Mouse (Mus musculus): ENCODE results near the gene Gimap1. TPM values are rescaled to one million over a fixed set of nuclear protein-coding genes. Genes with fewer than 3 reads are reported as not detected.

Gene Gimap1
- polyA plus RNA-seq, 1 experiment from 2014 or later, result 6.7 TPM

GRCm38 (mm10) chr6:48768933-48769332 is 30.1 kb downstream of the Gimap1 start:
- Histone ChIP-seq H3K4me3 (ENCODE audit: low read depth, low read length) (no peak overlapping the region), H3K9me3 (ENCODE audit: control insufficient read depth, low read length) (no peaks in the 10 kb centered on the region), H3K27ac (replicated peaks; ENCODE audit: low read depth, low read length) (no peak overlapping the region), H3K9ac (ENCODE audit: low read length) (no peak overlapping the region), H3K4me2 (ENCODE audit: low read depth, severe bottlenecking) (no peak overlapping the region), H3K36me3 (ENCODE audit: control insufficient read depth, insufficient read depth, low read length) (no peaks in the 10 kb centered on the region), H3K27me3 (ENCODE audit: control insufficient read depth, insufficient read depth, low read length) (no peaks in the 10 kb centered on the region), H3K4me1 (ENCODE audit: control insufficient read depth, insufficient read depth, low read length) (no peaks in the 10 kb centered on the region)
- ATAC-seq (ENCODE audit: insufficient number of reproducible peaks, low FRiP score, low TSS enrichment, low read depth) (no peak), DNase-seq (ENCODE audit: low spot score) (no peak)
- WGBS, result 87% methylated on average over 3 of the region's 3 CpGs

- no peak within 1 kb of the TSS for H3K4me2 ChIP-seq (ENCODE audit: low read depth, severe bottlenecking)
- DNase-seq (ENCODE audit: low spot score), result no peak
- H3K9me3 ChIP-seq (ENCODE audit: control insufficient read depth, low read length), result no peaks in the 10 kb centered on the region
- no peak within 1 kb of the TSS for H3K4me3 ChIP-seq (ENCODE audit: low read depth, low read length)
- no peaks in the 10 kb centered on the region for H3K27me3 ChIP-seq (ENCODE audit: control insufficient read depth, insufficient read depth, low read length)
- H3K27ac ChIP-seq (replicated peaks; ENCODE audit: low read depth, low read length), result no peak within 1 kb of the TSS
- no peaks in the 10 kb centered on the region for H3K36me3 ChIP-seq (ENCODE audit: control insufficient read depth, insufficient read depth, low read length)
- ATAC-seq (ENCODE audit: insufficient number of reproducible peaks, low FRiP score, low TSS enrichment, low read depth), result no peak
- 85% methylated on average over 3 of the region's 3 CpGs for WGBS
- H3K4me1 ChIP-seq (ENCODE audit: control insufficient read depth, insufficient read depth, low read length), result no peaks in the 10 kb centered on the region
- H3K9ac ChIP-seq (ENCODE audit: low read length), result no peak within 1 kb of the TSS
Observed at GRCm38 (mm10) chr6:48770696-48771095, 31.8 kb downstream of the Gimap1 start, which contains the start of gene Gimap3. Gene Gimap3 (minus strand): TSS chr6:48770851.

- H3K4me1 ChIP-seq (ENCODE audit: control insufficient read depth, insufficient read depth, low read length), result no peaks in the 10 kb centered on the region
- no peak overlapping the region for H3K27ac ChIP-seq (replicated peaks; ENCODE audit: low read depth, low read length)
- DNase-seq (ENCODE audit: low spot score) (peak; percentile 89), ATAC-seq (ENCODE audit: insufficient number of reproducible peaks, low FRiP score, low TSS enrichment, low read depth) (no peak)
- no peaks in the 10 kb centered on the region for H3K9me3 ChIP-seq (ENCODE audit: control insufficient read depth, low read length)
- H3K9ac ChIP-seq (ENCODE audit: low read length), result no peak overlapping the region
- 12% methylated on average over 8 of the region's 8 CpGs for WGBS
- H3K4me3 ChIP-seq (ENCODE audit: low read depth, low read length), result no peak overlapping the region
- H3K27me3 ChIP-seq (ENCODE audit: control insufficient read depth, insufficient read depth, low read length), result no peaks in the 10 kb centered on the region
- no peak overlapping the region for H3K4me2 ChIP-seq (ENCODE audit: low read depth, severe bottlenecking)
- H3K36me3 ChIP-seq (ENCODE audit: control insufficient read depth, insufficient read depth, low read length), result no peaks in the 10 kb centered on the region
Observed at GRCm38 (mm10) chr6:48772030-48772429, 33.2 kb downstream of the Gimap1 start.

GRCm38 (mm10) chr6:48784406-48784805 is 45.6 kb downstream of the Gimap1 start:
- no peaks in the 10 kb centered on the region for H3K4me1 ChIP-seq (ENCODE audit: control insufficient read depth, insufficient read depth, low read length)
- ATAC-seq (ENCODE audit: insufficient number of reproducible peaks, low FRiP score, low TSS enrichment, low read depth) (no peak), DNase-seq (ENCODE audit: low spot score) (no peak)
- no peaks in the 10 kb centered on the region for H3K36me3 ChIP-seq (ENCODE audit: control insufficient read depth, insufficient read depth, low read length)
- H3K9me3 ChIP-seq (ENCODE audit: control insufficient read depth, low read length), result no peaks in the 10 kb centered on the region
- no peak overlapping the region for H3K27ac ChIP-seq (replicated peaks; ENCODE audit: low read depth, low read length)
- H3K9ac ChIP-seq (ENCODE audit: low read length), result no peak overlapping the region
- no peak overlapping the region for H3K4me3 ChIP-seq (ENCODE audit: low read depth, low read length)
- H3K27me3 ChIP-seq (ENCODE audit: control insufficient read depth, insufficient read depth, low read length), result no peaks in the 10 kb centered on the region
- no peak overlapping the region for H3K4me2 ChIP-seq (ENCODE audit: low read depth, severe bottlenecking)
- 100% methylated on average over 1 of the region's 1 CpGs for WGBS

GRCm38 (mm10) chr6:48785189-48785588 is 46.3 kb downstream of the Gimap1 start:
- H3K9ac ChIP-seq (ENCODE audit: low read length), result no peak overlapping the region
- ATAC-seq (ENCODE audit: insufficient number of reproducible peaks, low FRiP score, low TSS enrichment, low read depth) (no peak), DNase-seq (ENCODE audit: low spot score) (no peak)
- no peaks in the 10 kb centered on the region for H3K36me3 ChIP-seq (ENCODE audit: control insufficient read depth, insufficient read depth, low read length)
- no peaks in the 10 kb centered on the region for H3K4me1 ChIP-seq (ENCODE audit: control insufficient read depth, insufficient read depth, low read length)
- WGBS, result 90% methylated on average over 1 of the region's 1 CpGs
- H3K4me2 ChIP-seq (ENCODE audit: low read depth, severe bottlenecking), result no peak overlapping the region
- no peaks in the 10 kb centered on the region for H3K27me3 ChIP-seq (ENCODE audit: control insufficient read depth, insufficient read depth, low read length)
- no peak overlapping the region for H3K4me3 ChIP-seq (ENCODE audit: low read depth, low read length)
- no peaks in the 10 kb centered on the region for H3K9me3 ChIP-seq (ENCODE audit: control insufficient read depth, low read length)
- no peak overlapping the region for H3K27ac ChIP-seq (replicated peaks; ENCODE audit: low read depth, low read length)

- ATAC-seq (ENCODE audit: insufficient number of reproducible peaks, low FRiP score, low TSS enrichment, low read depth), result no peak
Observed at GRCm38 (mm10) chr6:48785601-48786000, 46.7 kb downstream of the Gimap1 start.

GRCm38 (mm10) chr6:48787867-48788266 is 49.0 kb downstream of the Gimap1 start:
- Histone ChIP-seq H3K9me3 (ENCODE audit: control insufficient read depth, low read length) (no peaks in the 10 kb centered on the region), H3K36me3 (ENCODE audit: control insufficient read depth, insufficient read depth, low read length) (no peaks in the 10 kb centered on the region), H3K4me3 (ENCODE audit: low read depth, low read length) (no peak overlapping the region), H3K4me1 (ENCODE audit: control insufficient read depth, insufficient read depth, low read length) (no peaks in the 10 kb centered on the region), H3K27ac (replicated peaks; ENCODE audit: low read depth, low read length) (no peak overlapping the region), H3K9ac (ENCODE audit: low read length) (no peak overlapping the region), H3K27me3 (ENCODE audit: control insufficient read depth, insufficient read depth, low read length) (no peaks in the 10 kb centered on the region), H3K4me2 (ENCODE audit: low read depth, severe bottlenecking) (no peak overlapping the region)
- DNase-seq (ENCODE audit: low spot score), result no peak
- ATAC-seq (ENCODE audit: insufficient number of reproducible peaks, low FRiP score, low TSS enrichment, low read depth), result no peak
- 91% methylated on average over 2 of the region's 2 CpGs for WGBS

More at GRCm38 (mm10) chr6:48785601-48786000, 46.7 kb downstream of the Gimap1 start:
- no peak for DNase-seq (ENCODE audit: low spot score)
- 75% methylated on average over 2 of the region's 2 CpGs for WGBS
- H3K4me2 ChIP-seq (ENCODE audit: low read depth, severe bottlenecking), result no peak overlapping the region
- no peaks in the 10 kb centered on the region for H3K9me3 ChIP-seq (ENCODE audit: control insufficient read depth, low read length)
- no peaks in the 10 kb centered on the region for H3K36me3 ChIP-seq (ENCODE audit: control insufficient read depth, insufficient read depth, low read length)
- H3K9ac ChIP-seq (ENCODE audit: low read length), result no peak overlapping the region
- H3K4me3 ChIP-seq (ENCODE audit: low read depth, low read length), result no peak overlapping the region
- H3K4me1 ChIP-seq (ENCODE audit: control insufficient read depth, insufficient read depth, low read length), result no peaks in the 10 kb centered on the region
- no peak overlapping the region for H3K27ac ChIP-seq (replicated peaks; ENCODE audit: low read depth, low read length)
- H3K27me3 ChIP-seq (ENCODE audit: control insufficient read depth, insufficient read depth, low read length), result no peaks in the 10 kb centered on the region

Other genes starting within 250 kb of the Gimap1 start
- 4.0 and 4.1 TPM in 2 replicates for gene Atp6v0e2, start 201.4 kb upstream of the Gimap1 start, polyA plus RNA-seq (2014; fragmentation: Nextera tagmentation; extraction: Ambion mirVana)
- gene Lrrc61, start 184.3 kb upstream of the Gimap1 start, polyA plus RNA-seq (2014; fragmentation: Nextera tagmentation; extraction: Ambion mirVana), result 12.4 and 14.6 TPM in 2 replicates
- gene Rarres2, start 166.3 kb upstream of the Gimap1 start, polyA plus RNA-seq (2014; fragmentation: Nextera tagmentation; extraction: Ambion mirVana), result 4.3 and 5.6 TPM in 2 replicates
- not detected in 2 replicates for gene Gm45021, start 149.4 kb upstream of the Gimap1 start, polyA plus RNA-seq (2014; fragmentation: Nextera tagmentation; extraction: Ambion mirVana)
- 42.8 and 46.1 TPM in 2 replicates for gene Repin1, start 145.2 kb upstream of the Gimap1 start, polyA plus RNA-seq (2014; fragmentation: Nextera tagmentation; extraction: Ambion mirVana)
- not detected in 2 replicates for gene Gm44965, start 145.1 kb upstream of the Gimap1 start, polyA plus RNA-seq (2014; fragmentation: Nextera tagmentation; extraction: Ambion mirVana)
- gene Zfp775, start 137.0 kb upstream of the Gimap1 start, polyA plus RNA-seq (2014; fragmentation: Nextera tagmentation; extraction: Ambion mirVana), result 9.8 and 9.9 TPM in 2 replicates
- gene AI854703, start 112.3 kb upstream of the Gimap1 start, polyA plus RNA-seq (2014; fragmentation: Nextera tagmentation; extraction: Ambion mirVana), result 0.71 and 0.83 TPM in 2 replicates
- 0.24 and 0.48 TPM in 2 replicates for gene Gimap8, start 91.8 kb upstream of the Gimap1 start, polyA plus RNA-seq (2014; fragmentation: Nextera tagmentation; extraction: Ambion mirVana)
- 4.4 and 5.4 TPM in 2 replicates for gene Gimap9, start 62.9 kb upstream of the Gimap1 start, polyA plus RNA-seq (2014; fragmentation: Nextera tagmentation; extraction: Ambion mirVana)
- gene Gimap4, start 54.5 kb upstream of the Gimap1 start, polyA plus RNA-seq (2014; fragmentation: Nextera tagmentation; extraction: Ambion mirVana), result 10.8 and 12.3 TPM in 2 replicates
- 13.6 and 14.0 TPM in 2 replicates for gene Gimap6, start 30.8 kb upstream of the Gimap1 start, polyA plus RNA-seq (2014; fragmentation: Nextera tagmentation; extraction: Ambion mirVana)
- gene Gm28053, start 20.4 kb upstream of the Gimap1 start, polyA plus RNA-seq (2014; fragmentation: Nextera tagmentation; extraction: Ambion mirVana), result not detected in 2 replicates
- gene Gimap7, start 20.4 kb upstream of the Gimap1 start, polyA plus RNA-seq (2014; fragmentation: Nextera tagmentation; extraction: Ambion mirVana), result not detected in 2 replicates
- 1.4 and 1.7 TPM in 2 replicates for gene Gimap5, start 7.1 kb downstream of the Gimap1 start, polyA plus RNA-seq (2014; fragmentation: Nextera tagmentation; extraction: Ambion mirVana)
- not detected in 2 replicates for gene Gimap3, start 31.8 kb downstream of the Gimap1 start, polyA plus RNA-seq (2014; fragmentation: Nextera tagmentation; extraction: Ambion mirVana)
- 36.6 and 37.5 TPM in 2 replicates for gene Tmem176a, start 101.9 kb downstream of the Gimap1 start, polyA plus RNA-seq (2014; fragmentation: Nextera tagmentation; extraction: Ambion mirVana)
- gene Tmem176b, start 102.4 kb downstream of the Gimap1 start, polyA plus RNA-seq (2014; fragmentation: Nextera tagmentation; extraction: Ambion mirVana), result 74.1 and 78.4 TPM in 2 replicates
- not detected in 2 replicates for gene Aoc1, start 133.8 kb downstream of the Gimap1 start, polyA plus RNA-seq (2014; fragmentation: Nextera tagmentation; extraction: Ambion mirVana)
- gene 1600015I10Rik, start 190.8 kb downstream of the Gimap1 start, polyA plus RNA-seq (2014; fragmentation: Nextera tagmentation; extraction: Ambion mirVana), result not detected in 2 replicates
- not detected in 2 replicates for gene Doxl2, start 235.9 kb downstream of the Gimap1 start, polyA plus RNA-seq (2014; fragmentation: Nextera tagmentation; extraction: Ambion mirVana)
- not detected in 2 replicates for gene Svs1, start 247.8 kb downstream of the Gimap1 start, polyA plus RNA-seq (2014; fragmentation: Nextera tagmentation; extraction: Ambion mirVana)

Measured in limb, embryonic 11.5 days (tissue).